Mouse (Mus musculus) c-Kit-positive CD71-positive TER-119-negative erythroid progenitor cells, embryonic 14.5 days (primary cell): ENCODE data around the gene Plp2.

Experiments used
- DNase-seq: peaks from one replicate; pipeline ENCODE4 v3.0.0-alpha.2; 2013; ENCODE audit warnings: low read depth

Plp2 gene

DNA sequence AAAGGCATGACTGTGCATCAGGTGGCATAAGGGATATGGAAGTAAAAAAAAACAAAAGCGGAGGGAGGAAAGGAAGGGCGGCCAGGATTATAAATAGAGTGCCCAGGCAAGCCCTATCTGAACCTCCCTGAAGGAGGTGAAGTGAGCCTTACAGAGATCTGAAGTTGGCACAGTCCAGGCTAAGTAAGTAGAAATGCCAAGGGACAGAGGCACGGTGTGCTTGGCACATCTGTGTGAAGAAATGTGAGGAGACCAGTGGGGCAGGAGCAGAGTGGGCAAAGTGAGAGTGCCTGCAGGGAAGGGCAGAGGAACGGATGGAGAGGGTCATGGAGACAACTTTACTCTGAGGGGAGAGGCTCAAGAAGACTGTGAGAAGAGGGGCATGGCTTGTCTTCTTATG is 10.1 kb downstream of the Plp2 start:
- no peak for DNase-seq

- DNase-seq, result no peak
Observed at GRCm38 (mm10) chrX:7658785-7659589, 12.2 kb downstream of the Plp2 start.

DNA sequence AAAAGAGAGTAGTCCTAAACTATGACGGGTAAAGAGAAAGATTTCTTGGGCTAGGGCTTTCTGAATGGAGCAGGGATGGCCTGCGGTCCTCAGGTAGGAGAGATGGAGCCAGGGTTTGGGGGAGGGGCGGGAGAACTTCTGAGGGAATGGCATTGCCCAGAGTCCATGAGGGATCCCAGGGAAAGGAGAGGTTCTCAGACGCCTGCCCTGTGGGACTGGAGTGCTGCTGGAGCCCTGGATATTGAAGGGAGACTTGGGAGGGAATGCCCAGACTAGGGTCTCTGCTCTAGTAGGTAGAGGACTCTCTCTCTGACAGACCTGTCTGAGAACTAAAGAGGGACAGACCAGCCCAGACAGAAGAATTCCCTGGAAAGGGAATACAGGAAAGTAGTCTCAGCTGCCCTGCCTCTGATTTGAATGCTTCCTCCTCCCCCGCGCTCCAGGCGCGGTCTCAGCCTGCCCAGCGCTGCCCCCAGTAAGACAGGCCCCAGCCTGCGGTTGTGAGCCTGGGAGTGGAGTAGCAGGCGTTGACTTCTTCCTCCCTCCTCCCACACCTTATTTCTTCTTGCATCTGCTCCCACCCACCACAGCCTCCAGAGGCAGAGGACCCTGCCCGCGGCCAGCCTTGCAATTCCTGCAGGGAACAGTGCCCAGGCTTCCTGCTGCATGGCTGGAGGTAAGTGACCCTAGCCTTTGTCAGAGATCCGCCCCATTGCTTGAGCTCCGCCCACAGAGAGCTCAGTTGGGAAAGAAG is 13.0 kb downstream of the Plp2 start:
- no peak for DNase-seq

- no peak for DNase-seq
Observed at GRCm38 (mm10) chrX:7657221-7657639, 14.0 kb downstream of the Plp2 start, which contains the start of gene Prickle3. Gene Prickle3, plus strand, starts transcription at chrX:7657260.

DNA sequence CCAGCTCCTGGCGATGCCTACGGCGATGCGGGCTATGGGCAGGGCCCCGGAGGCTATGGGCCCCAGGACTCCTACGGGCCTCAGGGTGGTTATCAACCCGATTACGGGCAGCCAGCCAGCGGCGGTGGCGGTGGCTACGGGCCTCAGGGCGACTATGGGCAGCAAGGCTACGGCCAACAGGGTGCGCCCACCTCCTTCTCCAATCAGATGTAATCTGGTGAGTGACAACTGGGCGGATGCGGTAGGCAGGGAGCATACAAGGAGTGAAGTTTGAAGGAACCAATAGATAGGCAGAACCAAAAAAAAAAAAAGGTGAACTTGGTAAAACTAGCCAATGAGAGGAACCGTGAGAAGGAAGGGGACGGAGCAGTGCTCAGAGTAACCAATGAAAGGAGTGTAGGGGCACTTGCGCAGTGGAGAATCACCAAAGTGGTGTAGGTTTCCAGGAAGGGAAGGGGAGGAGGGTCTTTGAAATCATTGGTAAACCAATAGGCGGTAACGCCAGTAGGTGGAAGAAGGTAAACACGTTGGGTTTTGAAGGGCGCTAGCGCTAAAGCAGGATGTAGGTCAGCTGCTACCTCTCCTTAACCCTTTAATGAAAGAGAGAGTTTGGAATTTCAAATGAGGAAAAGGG is 22.4 kb downstream of the Plp2 start:
- peak; percentile 76 for DNase-seq

GRCm38 (mm10) chrX:7645349-7645748 is 25.8 kb downstream of the Plp2 start:
- DNase-seq, result peak; percentile 75

DNA sequence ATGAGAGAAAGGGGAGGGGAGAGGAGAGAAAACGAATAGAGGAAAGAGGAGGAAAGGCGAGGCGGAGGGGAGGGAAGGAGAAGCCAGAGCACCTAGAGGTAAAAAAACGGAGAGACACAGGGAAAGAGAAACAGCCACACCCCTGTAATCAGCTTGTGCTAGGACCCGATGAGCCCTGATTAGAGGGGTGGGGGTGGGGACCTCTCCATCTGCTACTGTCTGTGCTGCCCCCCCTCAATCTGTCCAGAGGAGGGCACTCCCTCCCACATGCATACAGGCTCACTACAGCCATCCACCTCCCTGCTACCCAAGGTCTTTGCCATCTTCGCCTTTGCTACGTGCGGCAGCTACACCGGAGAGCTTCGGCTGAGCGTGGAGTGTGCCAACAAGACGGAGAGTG is 30.4 kb downstream of the Plp2 start:
- no peak for DNase-seq

DNA sequence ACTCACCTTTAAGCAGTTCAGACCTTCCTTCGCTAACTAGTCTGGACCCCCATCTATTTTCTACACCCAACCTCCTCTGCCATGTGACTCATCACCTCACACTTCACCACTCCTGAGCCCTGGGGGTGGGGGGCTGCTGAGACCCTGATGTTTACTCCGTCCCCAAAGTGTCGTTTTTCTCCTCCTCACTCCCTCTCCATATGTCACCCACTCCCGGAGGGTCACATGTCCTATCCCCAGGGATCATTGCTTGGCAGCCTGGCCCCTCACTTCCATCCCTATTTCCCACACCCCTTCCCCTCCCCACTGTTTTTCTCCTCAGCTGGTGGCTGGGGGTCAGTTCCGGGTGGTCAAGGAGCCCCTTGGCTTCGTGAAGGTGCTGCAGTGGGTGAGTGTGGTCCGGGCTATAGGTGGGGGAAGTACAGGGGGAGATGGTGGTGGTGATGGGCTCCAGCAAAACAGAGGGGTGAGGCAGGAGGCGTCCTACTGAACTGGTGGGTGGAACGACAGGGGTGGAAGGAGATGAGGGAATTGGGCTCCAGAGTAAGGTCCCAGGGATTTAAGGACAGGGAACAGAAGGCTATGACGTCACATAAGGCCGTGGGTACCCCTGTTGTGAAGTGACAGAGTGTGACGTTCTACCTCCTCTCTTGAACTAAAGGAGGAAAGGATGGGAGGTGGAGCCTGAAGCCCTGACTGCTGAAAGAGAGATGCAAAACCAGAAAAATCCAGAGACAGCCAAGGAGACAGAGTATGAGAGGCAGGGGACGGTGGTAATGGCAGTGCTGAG is 31.5 kb downstream of the Plp2 start:
- no peak for DNase-seq

- DNase-seq, result peak; percentile 69
Observed at GRCm38 (mm10) chrX:7638401-7639091, 32.6 kb downstream of the Plp2 start, which contains the start of gene Syp. Gene Syp, plus strand, starts transcription at chrX:7638471.

- DNase-seq, result no peak
Observed at GRCm38 (mm10) chrX:7635101-7635500, 36.1 kb downstream of the Plp2 start.

DNA sequence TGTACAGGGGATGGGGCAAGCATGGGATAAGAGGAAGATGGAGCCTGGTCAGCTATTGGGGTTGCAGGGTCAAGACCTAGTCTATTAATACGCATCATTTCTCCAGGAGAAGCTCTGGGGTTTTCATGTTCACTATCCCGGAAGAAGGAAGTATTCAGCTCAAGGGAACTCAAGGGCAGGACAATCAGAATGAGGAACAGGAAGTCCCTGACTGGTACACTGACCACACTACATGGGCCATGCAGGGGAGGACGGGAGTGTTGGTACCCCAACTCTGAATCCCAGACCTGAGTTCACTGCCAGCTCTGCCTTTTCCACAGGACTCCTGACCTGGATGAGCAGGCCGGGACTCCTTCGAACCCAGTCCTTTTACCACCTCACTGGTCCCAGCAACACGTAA is 38.6 kb downstream of the Plp2 start:
- no peak for DNase-seq
